ENCODE assay signal across 8 mouse cellular contexts in the genomic region with DNA sequence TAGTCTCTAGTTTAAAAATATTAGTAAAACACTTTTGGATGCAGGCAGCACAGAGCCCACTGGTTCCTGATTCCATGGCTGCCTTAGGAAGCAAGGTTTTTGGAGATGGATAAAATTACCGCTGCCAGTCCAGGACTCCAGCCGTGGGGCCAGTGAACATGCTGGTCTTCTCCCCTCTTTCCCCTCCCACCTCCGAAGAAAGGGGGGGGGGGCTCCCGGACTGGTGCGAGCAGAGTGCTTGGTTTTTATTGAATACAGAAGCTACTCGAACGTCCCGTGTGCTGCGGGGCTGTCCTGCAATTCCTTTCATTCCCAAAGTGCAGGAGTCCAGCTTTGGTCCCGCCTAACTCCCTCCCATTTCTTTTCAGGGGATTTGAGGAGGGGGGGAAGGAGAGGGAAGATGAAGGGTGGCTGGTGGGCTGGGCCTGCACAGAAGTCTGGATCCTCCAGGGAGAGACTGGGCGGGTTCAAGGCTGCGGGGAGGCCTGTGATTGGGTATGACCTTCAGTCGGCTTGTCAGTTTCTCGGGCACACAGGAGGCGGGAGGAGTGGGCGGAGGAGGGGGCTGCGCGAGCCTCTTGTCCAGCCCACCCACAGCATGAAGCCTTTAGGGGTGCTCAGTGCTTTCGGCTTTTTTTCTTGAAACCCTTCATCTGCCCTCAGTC. TPM values are rescaled to one million over a fixed set of nuclear protein-coding genes. Genes with fewer than 3 reads are reported as not detected.
DNase-seq lines count a peak whose midpoint lies in the region; ATAC-seq lines count a peak whose summit lies in the region.

A gene (plus strand): TSS at position 570 of the 665 bp plus-strand sequence.

- no peaks in the 10 kb centered on the region for H3K36me3 ChIP-seq in hindbrain, embryonic 13.5 days

- peak; percentile 63 for DNase-seq in NIH3T3 (ENCODE audit: low read depth)
- DNase-seq in cerebellum, adult 9-10 months, result peak; percentile 18
- peak; percentile 36 for DNase-seq in left cerebral cortex, adult 11 months (ENCODE audit: low spot score)
- DNase-seq in lung, postnatal 4 days, result peak; percentile 48 to 59
- peak; percentile 36 to 47 for DNase-seq in right cerebral cortex, postnatal 36 days (ENCODE audit: low spot score in 2 of 2)

- H3K9ac ChIP-seq in hindbrain, embryonic 13.5 days, result peak within 1 kb of the TSS; percentile 75

- H3K4me3 ChIP-seq in hindbrain, embryonic 13.5 days, result peak within 1 kb of the TSS; percentile 66

- WGBS in hindbrain, embryonic 13.5 days, result under 1% methylated on average over 19 of the region's 19 CpGs

- no peaks in the 10 kb centered on the region for H3K9me3 ChIP-seq in hindbrain, embryonic 13.5 days

- H3K27me3 ChIP-seq in hindbrain, embryonic 13.5 days, result no peaks in the 10 kb centered on the region

- peaks cover 24% of the 10 kb centered on the region for H3K4me1 ChIP-seq in hindbrain, embryonic 13.5 days (replicated peaks)

- peak within 1 kb of the TSS; percentile 97 for H3K4me2 ChIP-seq in hindbrain, embryonic 13.5 days

- peak; percentile 85 for ATAC-seq in frontal cortex, adult (ENCODE audit: low TSS enrichment)
- ATAC-seq in hindbrain, embryonic 13.5 days (ENCODE audit: low FRiP score), result peak; percentile 99
- no peak for ATAC-seq in erythroblast, adult 5-6 weeks (replicated peaks; ENCODE audit: low FRiP score, poor library complexity, severe bottlenecking)

- H3K27ac ChIP-seq in hindbrain, embryonic 13.5 days, result peak within 1 kb of the TSS; percentile 60; the same call in 1 of the 2 replicates

RNA-seq across cellular contexts. Expression of the gene that starts here (rescaled TPM):
- polyA plus RNA-seq in hindbrain, embryonic 13.5 days (2015; fragmentation: Nextera tagmentation; extraction: Ambion mirVana), result 14.1 and 15.2 TPM in 2 replicates
- total RNA-seq in erythroblast, adult 5-6 weeks (2015; ENCODE audit: low replicate concordance), result not detected in 2 replicates
- 0.26 TPM in 1 of 2 replicates, not detected in the other for total RNA-seq in erythroblast, adult 5-6 weeks (2017; ENCODE audit: low replicate concordance)
